Mouse (Mus musculus) brain, embryonic 14.5 days (tissue): ENCODE data around the gene Vps52.

Experiments
- CTCF ChIP-seq: fragments of 200-500 bp; IDR thresholded peaks from 2 replicates; pipeline ENCODE4 v1.5.1; 2012; ENCODE audit warnings: inconsistent platforms, mild to moderate bottlenecking, moderate library complexity, borderline replicate concordance; ENCODE audit not compliant: insufficient read depth, insufficient read length; ENCODE audit errors: extremely low read depth
- POLR2A ChIP-seq: fragments of 200-500 bp; IDR thresholded peaks from 2 replicates; pipeline ENCODE4 v1.6.1; 2012; ENCODE audit warnings: mild to moderate bottlenecking, inconsistent platforms, borderline replicate concordance; ENCODE audit not compliant: poor library complexity, insufficient read depth, insufficient read length, severe bottlenecking; ENCODE audit errors: extremely low read depth

DNA sequence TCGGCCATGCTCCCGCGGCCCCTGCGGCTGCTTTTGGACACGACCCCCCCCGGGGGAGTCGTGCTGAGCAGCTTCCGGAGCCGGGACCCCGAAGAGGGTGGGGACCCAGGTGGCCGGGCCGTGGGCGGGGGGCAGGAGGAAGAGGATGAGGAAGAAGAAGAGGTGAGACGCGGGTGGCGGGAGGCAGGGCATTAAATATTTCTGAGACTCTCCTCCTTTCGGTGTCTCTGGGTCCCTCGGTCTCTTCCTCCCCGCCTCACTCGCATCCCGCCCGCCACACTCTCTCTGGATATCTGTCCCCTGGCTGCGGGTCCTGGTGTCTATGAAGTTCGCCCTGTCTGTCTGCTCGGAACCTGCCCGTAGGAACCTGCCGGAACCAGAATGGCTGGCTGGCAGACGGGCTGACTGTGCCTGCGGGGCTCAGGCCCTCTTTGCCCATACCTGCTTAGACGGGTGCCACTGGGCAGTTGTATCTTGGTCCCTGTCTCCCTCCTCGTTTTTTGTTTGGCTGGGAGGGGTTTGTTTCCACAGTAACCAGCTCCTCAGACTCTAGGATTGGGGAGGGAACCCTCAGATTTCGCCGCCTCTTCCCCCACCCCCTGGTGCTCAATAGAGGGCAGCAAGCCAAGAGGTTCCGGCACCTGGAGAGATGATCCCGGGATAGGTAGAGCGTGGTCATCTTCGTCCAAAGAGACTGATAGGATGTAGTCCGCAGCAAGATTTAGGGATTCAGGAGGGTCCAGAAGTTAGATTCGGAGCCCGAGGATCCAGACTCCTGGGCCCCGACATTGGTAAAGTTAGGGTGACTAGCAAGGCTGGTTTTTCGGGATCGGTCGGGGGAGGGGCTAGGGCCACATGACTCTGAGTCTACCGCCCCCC is 25.1 kb upstream of the Vps52 start:
- TF ChIP-seq POLR2A (no peak), CTCF (no peak)
